Mouse (Mus musculus) stomach, postnatal 0 days (tissue): Measurements from ENCODE around the gene Ufsp2.

ENCODE experiments used
- CTCF ChIP-seq: IDR thresholded peaks from 2 replicates; pipeline ENCODE4 v1.5.1; 2016; ENCODE audit warnings: antibody characterized with exemption, low read depth, mild to moderate bottlenecking, moderate library complexity
- EP300 ChIP-seq: optimal IDR thresholded peaks from 2 replicates; pipeline ENCODE3; 2016; ENCODE audit warnings: antibody characterized with exemption

DNA sequence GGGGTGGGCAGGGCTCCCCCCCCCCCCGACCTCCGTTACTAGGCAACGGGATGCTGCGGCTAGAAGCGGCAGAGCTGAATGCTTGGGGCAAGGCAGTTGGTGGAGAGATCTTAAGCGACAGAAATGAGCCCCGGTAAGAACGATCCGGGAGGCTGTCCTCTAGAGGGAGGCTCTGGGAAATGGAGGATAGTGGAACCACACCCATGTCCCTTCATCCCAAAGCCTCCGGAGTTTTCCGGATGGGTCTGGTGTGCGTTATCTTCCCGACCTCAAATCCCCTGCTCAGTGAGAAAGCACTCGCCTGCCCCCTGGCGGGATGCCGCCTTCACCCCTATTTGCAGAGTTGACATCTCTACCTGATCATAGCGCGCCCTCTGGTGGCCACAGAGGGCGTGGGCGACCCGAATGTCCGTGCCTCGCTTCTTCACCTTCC, 40.7 kb upstream of the Ufsp2 start, which contains the start of gene Ccdc110:
- TF ChIP-seq EP300 (no peak), CTCF (peak; percentile 100)
